Mouse (Mus musculus) forelimb bud, embryonic 11.5 days (tissue): ENCODE results near the gene Glipr1l2.
A peak's percentile ranks its signal among the peaks of the same experiment; 100 is the strongest.
"Not testable (repeated sequence)": the region's sequence is repeated elsewhere in the genome, so short reads cannot be mapped to it uniquely, and the experiment has no call there.

ENCODE experiments used
- DNase-seq: peaks from one replicate; pipeline ENCODE4 v3.0.0-alpha.2; 2012; ENCODE audit warnings: low read depth, low spot score

The Glipr1l2 gene

GRCm38 (mm10) chr10:112083157-112083556, at the start of gene Glipr1l2:
Gene Glipr1l2, plus strand, starts transcription at chr10:112083354.
- DNase-seq, result no peak

DNA sequence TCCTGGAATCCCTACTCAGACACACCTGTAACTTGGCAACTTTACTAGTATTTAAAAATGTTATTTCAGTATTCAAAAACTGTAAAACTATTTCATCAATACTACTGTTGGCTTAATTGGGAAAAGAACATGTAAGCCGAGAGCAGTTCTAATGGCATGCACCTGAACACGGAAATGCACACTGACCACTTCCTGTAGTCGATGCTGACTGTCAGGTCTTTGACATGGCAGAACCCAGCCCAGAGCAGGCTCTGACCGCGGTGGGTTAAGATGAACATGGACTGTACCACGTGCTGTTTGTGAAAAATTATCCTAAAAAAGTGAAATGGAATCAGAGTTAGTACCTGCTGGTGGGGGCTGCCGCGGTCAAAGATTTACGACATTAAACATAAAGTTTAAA, 39.6 kb upstream of the Glipr1l2 start:
- not testable (repeated sequence) for DNase-seq

- peak; percentile 10 for DNase-seq
Measured at GRCm38 (mm10) chr10:112044283-112044682, 38.9 kb upstream of the Glipr1l2 start.

- peak; percentile 7 for DNase-seq
Measured at GRCm38 (mm10) chr10:112051220-112051619, 31.9 kb upstream of the Glipr1l2 start.

GRCm38 (mm10) chr10:112051956-112052355, 31.2 kb upstream of the Glipr1l2 start:
- peak; percentile 32 for DNase-seq

- DNase-seq, result peak; percentile 72
Measured at GRCm38 (mm10) chr10:112059702-112060582, 23.2 kb upstream of the Glipr1l2 start, which contains the start of gene Glipr1l1. Gene Glipr1l1, plus strand, starts transcription at chr10:112060189.

- DNase-seq, result not testable (repeated sequence)
Measured at GRCm38 (mm10) chr10:112060583-112060934, 22.6 kb upstream of the Glipr1l2 start.

DNA sequence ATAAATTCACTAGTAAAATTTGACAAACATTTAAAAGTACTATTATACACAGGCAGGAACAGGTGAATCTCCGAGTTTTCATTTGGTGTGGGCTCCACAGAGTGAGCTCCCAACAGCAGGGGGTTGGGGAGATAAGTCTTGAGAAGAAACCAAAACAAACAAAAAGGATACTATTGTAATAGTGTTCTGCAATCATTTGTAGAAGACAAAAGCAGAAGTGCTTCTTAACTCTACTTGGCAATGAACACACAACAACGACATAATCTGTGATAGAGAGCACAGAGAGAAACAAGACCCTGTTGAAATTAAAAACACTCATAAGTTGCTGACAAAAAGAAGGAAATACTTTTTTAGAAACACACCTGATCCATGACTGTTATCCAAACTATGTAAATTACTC, 3.1 kb upstream of the Glipr1l2 start:
- DNase-seq, result no peak

GRCm38 (mm10) chr10:112105785-112106184, 22.6 kb downstream of the Glipr1l2 start:
- peak; percentile 55 for DNase-seq

- DNase-seq, result no peak
Measured at GRCm38 (mm10) chr10:112110401-112110800, 27.2 kb downstream of the Glipr1l2 start.

DNA sequence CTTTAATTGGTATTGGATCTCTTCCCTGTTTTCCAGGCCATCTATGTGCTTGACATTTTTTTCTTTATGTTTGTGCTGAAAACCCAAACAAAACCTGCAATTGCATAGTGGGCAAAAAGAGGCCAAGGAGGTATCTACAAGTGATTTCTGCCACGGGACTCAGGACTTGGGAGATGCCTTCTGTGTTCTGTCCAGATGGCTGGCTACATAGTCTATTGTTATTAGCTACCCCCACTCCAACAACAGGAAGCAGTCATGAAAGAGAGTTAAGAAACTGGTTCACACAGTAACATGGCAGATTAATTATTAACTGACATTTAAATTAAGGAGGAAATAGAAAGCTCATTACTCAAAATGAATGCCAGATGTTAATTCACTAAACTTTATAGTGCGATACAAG, 41.9 kb downstream of the Glipr1l2 start:
- not testable (repeated sequence) for DNase-seq

DNA sequence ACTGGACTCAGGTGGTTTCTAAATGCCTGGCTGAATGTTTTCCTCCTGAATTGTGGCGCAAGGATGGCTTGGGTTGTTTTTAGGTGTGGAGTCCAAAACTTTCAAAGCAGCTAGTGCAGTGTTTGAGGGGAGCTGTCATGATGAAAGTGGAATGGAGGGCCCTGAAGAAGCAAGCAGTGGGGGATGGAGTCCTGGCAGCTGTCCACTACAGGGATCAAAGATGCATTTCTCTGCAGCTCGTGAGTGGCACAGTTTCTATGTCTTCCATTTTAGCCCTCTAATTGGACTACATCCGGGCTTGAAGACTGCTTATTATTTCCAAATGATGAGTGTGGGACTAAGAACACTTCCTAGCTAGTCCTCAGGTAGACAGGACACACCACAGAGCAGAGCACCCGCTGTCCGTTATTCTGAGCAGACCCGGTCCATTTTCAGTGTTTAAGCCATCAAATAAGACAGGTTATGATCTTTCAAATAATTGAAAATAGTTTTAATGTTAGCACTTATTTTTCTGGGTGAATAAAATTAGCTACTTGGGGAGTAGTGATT, 44.6 kb downstream of the Glipr1l2 start:
- DNase-seq, result not testable (repeated sequence)

DNA sequence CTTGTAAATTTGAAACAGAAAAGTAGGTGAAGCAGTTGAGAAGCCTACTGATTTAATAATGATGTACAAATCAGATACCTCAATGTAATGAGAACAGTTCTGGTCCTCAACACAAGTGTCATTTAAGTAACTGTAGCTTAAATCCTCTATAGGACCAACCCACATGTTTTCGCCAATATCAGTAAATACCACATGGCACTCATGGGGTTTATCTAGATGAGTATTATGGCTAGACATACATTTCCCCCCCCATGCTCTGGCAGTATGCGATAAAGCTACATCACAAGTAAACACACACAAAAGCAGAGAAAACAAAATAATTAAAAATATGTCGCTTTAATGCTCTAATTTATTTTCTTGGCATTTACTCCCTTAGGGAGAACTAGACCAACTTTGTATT, 49.0 kb downstream of the Glipr1l2 start:
- DNase-seq, result no peak

DNA sequence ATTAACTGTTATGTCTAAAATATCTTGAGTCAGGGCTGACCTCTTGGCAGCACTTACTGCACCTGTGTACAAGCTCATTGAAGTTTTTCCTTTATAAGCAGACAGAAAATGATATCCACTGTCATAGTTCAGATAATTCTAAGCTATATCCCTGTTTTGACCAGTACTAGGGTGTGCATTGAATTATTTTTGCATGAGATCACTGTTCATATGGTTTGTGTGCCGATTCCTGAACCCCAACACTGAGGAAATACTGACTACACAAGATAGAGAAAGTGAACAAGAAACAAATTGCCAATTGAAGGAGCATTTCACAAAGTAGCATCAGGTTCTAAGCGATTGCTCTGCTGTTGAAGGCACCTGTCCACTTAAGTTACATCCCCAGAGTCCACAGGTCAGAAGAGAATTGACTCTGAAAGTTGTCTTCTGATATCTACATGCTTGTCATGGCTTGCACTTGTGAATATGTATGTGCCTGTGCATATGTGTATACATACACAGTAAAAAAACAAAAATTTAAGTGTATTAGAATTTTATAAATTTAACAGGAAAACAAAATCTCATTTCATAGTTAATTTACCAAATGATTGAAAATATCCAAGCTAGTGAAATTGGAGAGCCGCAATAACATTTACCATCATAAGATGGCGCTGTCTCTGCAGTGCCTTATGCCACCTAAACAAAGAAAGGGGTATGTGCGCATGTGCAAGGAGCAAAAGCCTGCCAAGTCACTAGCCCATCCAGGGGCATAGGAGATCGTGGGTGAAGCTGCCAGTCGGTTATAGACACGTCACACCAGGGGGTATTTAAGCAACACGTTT, 55.1 kb downstream of the Glipr1l2 start:
- DNase-seq, result peak; percentile 72

- DNase-seq, result no peak
Measured at GRCm38 (mm10) chr10:112138871-112139430, 55.8 kb downstream of the Glipr1l2 start.

- no peak for DNase-seq
Measured at GRCm38 (mm10) chr10:112139834-112140233, 56.7 kb downstream of the Glipr1l2 start.
